ENCODE assay signal across 28 mouse cellular contexts in genomic region chr15:22344321-22344720, GRCm38 (mm10).
DNase-seq lines count a peak whose midpoint lies in the region; ATAC-seq lines count a peak whose summit lies in the region.
"Had no signal": no experiment of that assay in that cellular context is flagged by ENCODE, and none has a peak within 500 bp of the region (broad histone marks: within the 10 kb centered on the region; RNA-seq: fewer than 3 reads in every experiment).

No protein-coding gene starts in this region.

- no peaks in the 10 kb centered on the region for H3K9me3 ChIP-seq in embryonic facial prominence, embryonic 14.5 days (ENCODE audit: control insufficient read depth, low read length)
- H3K9me3 ChIP-seq in embryonic facial prominence, embryonic 10.5 days, result no peaks in the 10 kb centered on the region
- no peaks in the 10 kb centered on the region for H3K9me3 ChIP-seq in hindbrain, embryonic 14.5 days (ENCODE audit: control insufficient read depth, low read length)
- H3K9me3 ChIP-seq in hindbrain, embryonic 10.5 days, result no peaks in the 10 kb centered on the region
- no peaks in the 10 kb centered on the region for H3K9me3 ChIP-seq in midbrain, embryonic 14.5 days (ENCODE audit: control insufficient read depth, low read length)
- H3K9me3 ChIP-seq in midbrain, embryonic 11.5 days (ENCODE audit: control insufficient read depth, low read length), result no peaks in the 10 kb centered on the region
- H3K9me3 ChIP-seq: embryonic facial prominence, embryonic 13.5 days; forebrain, embryonic 10.5 days; G1E; heart, embryonic 15.5 days; hindbrain, embryonic 13.5 days; intestine, embryonic 15.5 days had no signal

- no peaks in the 10 kb centered on the region for H3K36me3 ChIP-seq in embryonic facial prominence, embryonic 14.5 days (ENCODE audit: control insufficient read depth, insufficient read depth, low read length)
- no peaks in the 10 kb centered on the region for H3K36me3 ChIP-seq in embryonic facial prominence, embryonic 10.5 days (replicated peaks)
- no peaks in the 10 kb centered on the region for H3K36me3 ChIP-seq in hindbrain, embryonic 14.5 days (replicated peaks; ENCODE audit: control insufficient read depth, insufficient read depth)
- no peaks in the 10 kb centered on the region for H3K36me3 ChIP-seq in hindbrain, embryonic 10.5 days
- no peaks in the 10 kb centered on the region for H3K36me3 ChIP-seq in midbrain, embryonic 14.5 days (ENCODE audit: control insufficient read depth, insufficient read depth, low read length)
- no peaks in the 10 kb centered on the region for H3K36me3 ChIP-seq in midbrain, embryonic 11.5 days (ENCODE audit: control insufficient read depth, insufficient read depth, low read length)
- H3K36me3 ChIP-seq: embryonic facial prominence, embryonic 13.5 days; forebrain, embryonic 10.5 days; G1E; heart, embryonic 12.5 days; heart, embryonic 15.5 days; hindbrain, embryonic 13.5 days; intestine, embryonic 15.5 days had no signal

- H3K27me3 ChIP-seq in embryonic facial prominence, embryonic 14.5 days (replicated peaks; ENCODE audit: control insufficient read depth, insufficient read depth, low read length), result no peaks in the 10 kb centered on the region
- no peaks in the 10 kb centered on the region for H3K27me3 ChIP-seq in embryonic facial prominence, embryonic 10.5 days (replicated peaks; ENCODE audit: low read depth, poor library complexity, severe bottlenecking)
- no peaks in the 10 kb centered on the region for H3K27me3 ChIP-seq in hindbrain, embryonic 14.5 days (ENCODE audit: control insufficient read depth, insufficient read depth, low read length)
- H3K27me3 ChIP-seq in hindbrain, embryonic 10.5 days (ENCODE audit: insufficient read depth, poor library complexity, severe bottlenecking), result no peaks in the 10 kb centered on the region
- H3K27me3 ChIP-seq in midbrain, embryonic 14.5 days (ENCODE audit: control insufficient read depth, insufficient read depth, low read length), result no peaks in the 10 kb centered on the region
- H3K27me3 ChIP-seq in midbrain, embryonic 11.5 days (ENCODE audit: control insufficient read depth, insufficient read depth, low read length), result no peaks in the 10 kb centered on the region
- H3K27me3 ChIP-seq: CH12.LX; embryonic facial prominence, embryonic 13.5 days; forebrain, embryonic 13.5 days; heart, embryonic 12.5 days; heart, embryonic 15.5 days; hindbrain, embryonic 13.5 days; intestine, embryonic 15.5 days; Patski had no signal

- no peak overlapping the region for H3K4me3 ChIP-seq in embryonic facial prominence, embryonic 14.5 days (ENCODE audit: low read depth, low read length)
- H3K4me3 ChIP-seq in embryonic facial prominence, embryonic 10.5 days, result no peak overlapping the region
- no peak overlapping the region for H3K4me3 ChIP-seq in hindbrain, embryonic 14.5 days (replicated peaks; ENCODE audit: low read length)
- H3K4me3 ChIP-seq in hindbrain, embryonic 10.5 days, result no peak overlapping the region
- H3K4me3 ChIP-seq in midbrain, embryonic 14.5 days (replicated peaks; ENCODE audit: low read depth, low read length), result no peak overlapping the region
- no peak overlapping the region for H3K4me3 ChIP-seq in midbrain, embryonic 11.5 days (ENCODE audit: low read depth, low read length)
- H3K4me3 ChIP-seq: embryonic facial prominence, embryonic 13.5 days; forebrain, embryonic 10.5 days; forebrain, embryonic 13.5 days; heart, embryonic 12.5 days; heart, embryonic 15.5 days; hindbrain, embryonic 13.5 days; intestine, embryonic 15.5 days had no signal

- peak; percentile 5 for DNase-seq in embryonic facial prominence, embryonic 14.5 days (ENCODE audit: low spot score)
- DNase-seq in embryonic facial prominence, embryonic 10.5 days (ENCODE audit: low spot score), result no peak
- DNase-seq in hindbrain, embryonic 14.5 days (ENCODE audit: low spot score), result peak; percentile 11
- no peak for DNase-seq in hindbrain, embryonic 10.5 days (ENCODE audit: low spot score)
- DNase-seq in midbrain, embryonic 14.5 days, result peak; percentile 45
- DNase-seq in midbrain, embryonic 11.5 days (ENCODE audit: low spot score, missing footprints), result no peak
- no peak for DNase-seq in left cerebral cortex, postnatal 25 days (ENCODE audit: low spot score in 2 of 2)
- DNase-seq: adrenal gland, adult 2 months; adrenal gland, postnatal 14 days; B cell, adult 2 months; cerebellum, adult 11-12 months; cerebellum, adult 8-10 months; cerebellum, postnatal 14 days; gastrocnemius, postnatal 25 days; heart, adult 18-20 months; heart, postnatal 10 days; heart, postnatal 36 days; kidney, adult 11 months had no signal

- H3K4me2 ChIP-seq in embryonic facial prominence, embryonic 14.5 days (ENCODE audit: low read depth, low read length), result no peak overlapping the region
- H3K4me2 ChIP-seq in hindbrain, embryonic 14.5 days (replicated peaks), result no peak overlapping the region
- no peak overlapping the region for H3K4me2 ChIP-seq in midbrain, embryonic 14.5 days (ENCODE audit: low read length)
- H3K4me2 ChIP-seq in midbrain, embryonic 11.5 days, result no peak overlapping the region
- H3K4me2 ChIP-seq: embryonic facial prominence, embryonic 13.5 days; forebrain, embryonic 13.5 days; heart, embryonic 12.5 days; heart, embryonic 15.5 days; hindbrain, embryonic 13.5 days; intestine, embryonic 15.5 days had no signal

- no peak for ATAC-seq in embryonic facial prominence, embryonic 14.5 days (ENCODE audit: low read depth)
- ATAC-seq in hindbrain, embryonic 14.5 days (ENCODE audit: low FRiP score), result no peak
- ATAC-seq in midbrain, embryonic 14.5 days (ENCODE audit: low FRiP score, low TSS enrichment), result 0 out of 2 replicates have a peak, but pooled peaks have one; percentile 17
- ATAC-seq in midbrain, embryonic 11.5 days (ENCODE audit: low FRiP score), result no peak
- ATAC-seq: forebrain, embryonic 13.5 days; intestine, embryonic 15.5 days; Patski had no signal

- H3K27ac ChIP-seq in embryonic facial prominence, embryonic 14.5 days (replicated peaks; ENCODE audit: low read depth, low read length), result no peak overlapping the region
- no peak overlapping the region for H3K27ac ChIP-seq in embryonic facial prominence, embryonic 10.5 days (replicated peaks)
- H3K27ac ChIP-seq in hindbrain, embryonic 14.5 days, result no peak overlapping the region
- H3K27ac ChIP-seq in hindbrain, embryonic 10.5 days, result no peak overlapping the region
- no peak overlapping the region for H3K27ac ChIP-seq in midbrain, embryonic 14.5 days (replicated peaks; ENCODE audit: low read depth, low read length)
- H3K27ac ChIP-seq in midbrain, embryonic 11.5 days (ENCODE audit: low read depth, low read length), result no peak overlapping the region
- H3K27ac ChIP-seq: embryonic facial prominence, embryonic 13.5 days; forebrain, embryonic 10.5 days; forebrain, embryonic 13.5 days; heart, embryonic 15.5 days; hindbrain, embryonic 13.5 days; intestine, embryonic 15.5 days had no signal

- H3K4me1 ChIP-seq in embryonic facial prominence, embryonic 14.5 days (ENCODE audit: control insufficient read depth, insufficient read depth, low read length), result no peaks in the 10 kb centered on the region
- no peaks in the 10 kb centered on the region for H3K4me1 ChIP-seq in embryonic facial prominence, embryonic 10.5 days
- H3K4me1 ChIP-seq in hindbrain, embryonic 14.5 days (replicated peaks; ENCODE audit: control insufficient read depth, insufficient read depth, low read length), result 0 out of 2 replicates have a peak, but pooled peaks cover 4% of the 10 kb centered on the region
- H3K4me1 ChIP-seq in hindbrain, embryonic 10.5 days (replicated peaks), result no peaks in the 10 kb centered on the region
- H3K4me1 ChIP-seq in midbrain, embryonic 14.5 days (ENCODE audit: control insufficient read depth, insufficient read depth, low read length), result no peaks in the 10 kb centered on the region
- H3K4me1 ChIP-seq in midbrain, embryonic 11.5 days (ENCODE audit: control insufficient read depth, insufficient read depth, low read length), result no peaks in the 10 kb centered on the region
- H3K4me1 ChIP-seq: embryonic facial prominence, embryonic 13.5 days; forebrain, embryonic 10.5 days; forebrain, embryonic 13.5 days; heart, embryonic 12.5 days; heart, embryonic 15.5 days; hindbrain, embryonic 13.5 days; intestine, embryonic 15.5 days had no signal

- H3K9ac ChIP-seq in embryonic facial prominence, embryonic 14.5 days (ENCODE audit: low read depth, low read length), result no peak overlapping the region
- no peak overlapping the region for H3K9ac ChIP-seq in hindbrain, embryonic 14.5 days
- H3K9ac ChIP-seq in midbrain, embryonic 14.5 days (replicated peaks; ENCODE audit: low read length), result no peak overlapping the region
- no peak overlapping the region for H3K9ac ChIP-seq in midbrain, embryonic 11.5 days (ENCODE audit: low read length)
- H3K9ac ChIP-seq: embryonic facial prominence, embryonic 13.5 days; forebrain, embryonic 13.5 days; heart, embryonic 12.5 days; heart, embryonic 15.5 days; hindbrain, embryonic 13.5 days; intestine, embryonic 15.5 days had no signal

- intact Hi-C loops in left cerebral cortex, postnatal 25 days (cut with DNase I), result no loop called here

Comparison
In these comparisons a context has a peak if more than half of its experiments do, and no peak if none do; other contexts are left out.
1. DNase-seq: peak in embryonic facial prominence, embryonic 14.5 days (single experiment), hindbrain, embryonic 14.5 days (single experiment) and midbrain, embryonic 14.5 days (single experiment); none in embryonic facial prominence, embryonic 10.5 days (single experiment), hindbrain, embryonic 10.5 days (single experiment), midbrain, embryonic 11.5 days (single experiment) and left cerebral cortex, postnatal 25 days (0 of 2).